Mouse (Mus musculus) neural tube, embryonic 14.5 days (tissue): ENCODE measurements around the gene Krt88. TPM values are rescaled to one million over a fixed set of nuclear protein-coding genes. Genes with fewer than 3 reads are reported as not detected.

Experiments used
- ATAC-seq: fragments of 200-750 bp; cut with Nextera tagmentation; 2 replicates; pipeline ENCODE4 v1.8.0; 2017; ENCODE audit warnings: low read depth, mild to moderate bottlenecking, moderate TSS enrichment, moderate library complexity
- H3K27ac ChIP-seq: fragments of 300-500 bp; sonication (generic); 2 replicates; pipeline ENCODE4 v1.5.1; 2014; ENCODE audit warnings: low read depth, mild to moderate bottlenecking, control low read depth, low read length, moderate library complexity, mixed read lengths
- H3K27me3 ChIP-seq: fragments of 300-500 bp; sonication (generic); 2 replicates; pipeline ENCODE4 v1.6.1; 2014; ENCODE audit warnings: low read length; ENCODE audit not compliant: control insufficient read depth, insufficient read depth
- H3K36me3 ChIP-seq: fragments of 300-500 bp; sonication (generic); 2 replicates; pipeline ENCODE4 v1.6.1; 2014; ENCODE audit warnings: low read length, mixed read lengths; ENCODE audit not compliant: control insufficient read depth, insufficient read depth
- H3K4me1 ChIP-seq: fragments of 300-500 bp; sonication (generic); 2 replicates; pipeline ENCODE4 v1.6.1; 2014; ENCODE audit warnings: low read length; ENCODE audit not compliant: control insufficient read depth, insufficient read depth
- H3K4me2 ChIP-seq: fragments of 300-500 bp; sonication (generic); 2 replicates; pipeline ENCODE4 v1.6.1; 2014; ENCODE audit warnings: mild to moderate bottlenecking, low read depth, low read length, control low read depth
- H3K4me3 ChIP-seq: fragments of 300-500 bp; sonication (generic); 2 replicates; pipeline ENCODE4 v1.5.1; 2014; ENCODE audit warnings: low read depth, low read length, control low read depth, mixed read lengths
- H3K9ac ChIP-seq: fragments of 300-500 bp; sonication (generic); replicated peaks from 2 replicates; pipeline ENCODE4 v1.6.1; 2014; ENCODE audit warnings: low read depth, mild to moderate bottlenecking, control low read depth, low read length, mixed read lengths
- H3K9me3 ChIP-seq: fragments of 300-500 bp; sonication (generic); 2 replicates; pipeline ENCODE4 v1.6.1; 2016; ENCODE audit warnings: low read length; ENCODE audit not compliant: control insufficient read depth
- WGBS: fragments of 180-500 bp; shearing (Covaris S2); extraction: QIAGEN DNeasy Blood & Tissue Kit; methylation state at CpG from one replicate; pipeline ENCODE4 v1.1.7; 2014; 5-methylcytosine and 5-hydroxymethylcytosine counted together
- polyA plus RNA-seq: library from polyadenylated mRNA; unstranded; fragments of >200 nt; fragmentation: Nextera tagmentation; extraction: Ambion mirVana; gene quantifications from 2 replicates; pipeline ENCODE4 v1.2.1, GENCODE M21; 2014

Krt88 gene
- polyA plus RNA-seq = not detected in 2 replicates

GRCm38 (mm10) chr15:101447444-101447843 lies at the start of gene Krt88:
Gene Krt88 (plus strand): TSS chr15:101447744.
- no peak within 1 kb of the TSS for H3K4me3 ChIP-seq
- H3K36me3 ChIP-seq = no peaks in the 10 kb centered on the region
- WGBS = 78% methylated on average over 2 of the region's 2 CpGs
- ATAC-seq = no peak
- no peaks in the 10 kb centered on the region for H3K4me1 ChIP-seq
- no peak within 1 kb of the TSS for H3K27ac ChIP-seq
- no peaks in the 10 kb centered on the region for H3K27me3 ChIP-seq
- no peak within 1 kb of the TSS for H3K9ac ChIP-seq
- no peaks in the 10 kb centered on the region for H3K9me3 ChIP-seq
- H3K4me2 ChIP-seq = no peak within 1 kb of the TSS

- Histone ChIP-seq H3K27me3 (no peaks in the 10 kb centered on the region), H3K4me3 (no peak overlapping the region), H3K9ac (no peak overlapping the region), H3K4me2 (no peak overlapping the region), H3K36me3 (no peaks in the 10 kb centered on the region), H3K4me1 (no peaks in the 10 kb centered on the region), H3K27ac (no peak overlapping the region), H3K9me3 (no peaks in the 10 kb centered on the region)
- WGBS = 87% methylated on average over 8 of the region's 8 CpGs
- no peak for ATAC-seq
These were observed 49.3 kb upstream of the Krt88 start for GRCm38 (mm10) chr15:101398269-101398668.

- no peak within 1 kb of the TSS for H3K9ac ChIP-seq
- no peak within 1 kb of the TSS for H3K4me3 ChIP-seq
- no peak for ATAC-seq
- no peaks in the 10 kb centered on the region for H3K9me3 ChIP-seq
- WGBS = 50% methylated on average over 2 of the region's 2 CpGs
- no peaks in the 10 kb centered on the region for H3K4me1 ChIP-seq
- no peak within 1 kb of the TSS for H3K27ac ChIP-seq
- no peaks in the 10 kb centered on the region for H3K36me3 ChIP-seq
- H3K27me3 ChIP-seq = peaks cover 9% of the 10 kb centered on the region
- H3K4me2 ChIP-seq = no peak within 1 kb of the TSS
These were observed 36.8 kb upstream of the Krt88 start, which contains the start of gene Krt7 for GRCm38 (mm10) chr15:101410775-101411174. Gene Krt7 (plus strand): TSS chr15:101411043.

GRCm38 (mm10) chr15:101412188-101412587 lies 35.4 kb upstream of the Krt88 start:
- no peak for ATAC-seq
- no peak overlapping the region for H3K4me2 ChIP-seq
- H3K36me3 ChIP-seq = no peaks in the 10 kb centered on the region
- H3K4me1 ChIP-seq = no peaks in the 10 kb centered on the region
- 20% methylated on average over 31 of the region's 31 CpGs for WGBS
- H3K9me3 ChIP-seq = no peaks in the 10 kb centered on the region
- H3K9ac ChIP-seq = no peak overlapping the region
- no peak overlapping the region for H3K4me3 ChIP-seq
- H3K27me3 ChIP-seq = peaks cover 9% of the 10 kb centered on the region
- no peak overlapping the region for H3K27ac ChIP-seq

GRCm38 (mm10) chr15:101413916-101414635 lies 33.5 kb upstream of the Krt88 start:
- ATAC-seq = no peak
- H3K36me3 ChIP-seq = no peaks in the 10 kb centered on the region
- no peak overlapping the region for H3K27ac ChIP-seq
- H3K4me2 ChIP-seq = no peak overlapping the region
- no peak overlapping the region for H3K9ac ChIP-seq
- H3K9me3 ChIP-seq = no peaks in the 10 kb centered on the region
- H3K4me3 ChIP-seq = no peak overlapping the region
- WGBS = 65% methylated on average over 7 of the region's 7 CpGs
- H3K27me3 ChIP-seq = peaks cover 9% of the 10 kb centered on the region
- H3K4me1 ChIP-seq = no peaks in the 10 kb centered on the region

GRCm38 (mm10) chr15:101414807-101415565 lies 32.6 kb upstream of the Krt88 start:
- peaks cover 9% of the 10 kb centered on the region for H3K27me3 ChIP-seq
- no peak overlapping the region for H3K27ac ChIP-seq
- no peaks in the 10 kb centered on the region for H3K4me1 ChIP-seq
- no peak for ATAC-seq
- H3K4me3 ChIP-seq = no peak overlapping the region
- no peak overlapping the region for H3K4me2 ChIP-seq
- no peaks in the 10 kb centered on the region for H3K36me3 ChIP-seq
- H3K9me3 ChIP-seq = no peaks in the 10 kb centered on the region
- 53% methylated on average over 11 of the region's 11 CpGs for WGBS
- H3K9ac ChIP-seq = no peak overlapping the region

GRCm38 (mm10) chr15:101418950-101419349 lies 28.6 kb upstream of the Krt88 start:
- Histone ChIP-seq H3K9me3 (no peaks in the 10 kb centered on the region), H3K4me1 (no peaks in the 10 kb centered on the region), H3K4me2 (no peak overlapping the region), H3K4me3 (no peak overlapping the region), H3K9ac (no peak overlapping the region), H3K36me3 (no peaks in the 10 kb centered on the region), H3K27me3 (no peaks in the 10 kb centered on the region), H3K27ac (no peak overlapping the region)
- no peak for ATAC-seq
- WGBS = 86% methylated on average over 4 of the region's 4 CpGs

- no peaks in the 10 kb centered on the region for H3K9me3 ChIP-seq
- ATAC-seq = no peak
- H3K9ac ChIP-seq = no peak overlapping the region
- no peaks in the 10 kb centered on the region for H3K36me3 ChIP-seq
- H3K4me2 ChIP-seq = no peak overlapping the region
- H3K27ac ChIP-seq = no peak overlapping the region
- no peaks in the 10 kb centered on the region for H3K27me3 ChIP-seq
- no peaks in the 10 kb centered on the region for H3K4me1 ChIP-seq
- no peak overlapping the region for H3K4me3 ChIP-seq
- WGBS = 60% methylated on average over 6 of the region's 6 CpGs
These were observed 26.6 kb upstream of the Krt88 start for GRCm38 (mm10) chr15:101420903-101421302.

GRCm38 (mm10) chr15:101424914-101425313 lies 22.6 kb upstream of the Krt88 start:
- WGBS = 13% methylated on average over 5 of the region's 5 CpGs
- H3K4me1 ChIP-seq = no peaks in the 10 kb centered on the region
- H3K9ac ChIP-seq = no peak overlapping the region
- no peak overlapping the region for H3K4me2 ChIP-seq
- no peaks in the 10 kb centered on the region for H3K27me3 ChIP-seq
- H3K4me3 ChIP-seq = no peak overlapping the region
- no peak overlapping the region for H3K27ac ChIP-seq
- H3K9me3 ChIP-seq = no peaks in the 10 kb centered on the region
- no peaks in the 10 kb centered on the region for H3K36me3 ChIP-seq
- no peak for ATAC-seq
